13 mouse cellular contexts compared by ENCODE assay signal in the genomic region with DNA sequence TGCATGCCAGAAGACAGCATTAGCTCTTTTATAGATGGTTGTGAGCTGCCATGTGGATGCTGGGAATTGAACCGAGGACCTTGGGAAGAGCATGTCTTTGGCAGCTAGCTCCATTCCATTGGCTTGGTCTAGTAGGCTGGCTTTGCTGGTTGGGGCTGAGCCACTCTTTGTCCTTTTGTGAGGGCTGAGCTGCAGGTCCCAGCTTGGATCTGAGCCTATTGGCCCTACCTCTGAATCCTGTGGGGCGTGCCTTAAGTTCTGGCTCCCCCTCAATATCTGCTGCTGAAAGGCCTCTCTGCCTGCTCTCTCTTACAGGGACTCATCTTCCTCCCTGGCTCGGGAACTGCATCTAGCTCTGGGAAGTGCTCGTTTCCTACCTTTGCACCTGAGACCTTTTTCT. TPM values are rescaled to one million over a fixed set of nuclear protein-coding genes. Genes with fewer than 3 reads are reported as not detected.
"Had no signal": no experiment of that assay in that cellular context is flagged by ENCODE, and none has a peak within 500 bp of the region (broad histone marks: within the 10 kb centered on the region; RNA-seq: fewer than 3 reads in every experiment).

No protein-coding gene starts in this region.

- H3K9me3 ChIP-seq: limb, embryonic 10.5 days; liver, embryonic 15.5 days had no signal

- H3K4me3 ChIP-seq: left cerebral cortex, adult 2 months; limb, embryonic 10.5 days; liver, embryonic 15.5 days; midbrain, embryonic 13.5 days had no signal

- H3K4me1 ChIP-seq: limb, embryonic 10.5 days; liver, embryonic 15.5 days; midbrain, embryonic 13.5 days had no signal

- H3K27me3 ChIP-seq: liver, embryonic 15.5 days; midbrain, embryonic 13.5 days had no signal

- DNase-seq: kidney, postnatal 25 days; lung, adult 2 months; lung, postnatal 36 days; right cerebral cortex, postnatal 14 days; thymus, postnatal 4 days had no signal

- H3K27ac ChIP-seq: left cerebral cortex, adult 2 months; limb, embryonic 10.5 days; liver, embryonic 15.5 days; midbrain, embryonic 13.5 days had no signal

RNA-seq across cellular contexts. Expression of a gene that starts 22.5 kb away (rescaled TPM):
- polyA plus RNA-seq: liver, embryonic 11.5 days; liver, embryonic 15.5 days; lung, adult 2 months; lung, postnatal 0 days; spleen, adult 2 months; stomach, embryonic 16.5 days had no signal
